Mouse (Mus musculus) brain, adult 10 weeks (tissue): ENCODE measurements around the gene Gimap8. TPM values are rescaled to one million over a fixed set of nuclear protein-coding genes. Genes with fewer than 3 reads are reported as not detected.

Experiments
- polyA plus RNA-seq: library from polyadenylated mRNA; stranded (reverse); fragments of 350-450 nt; fragmentation: Illumina TruSeq; extraction: RNeasy Lipid Tissue Mini Kit (QIAGEN cat#74804); gene quantifications from one replicate; pipeline ENCODE4 v1.2.3, GENCODE M21; 2015; ENCODE audit warnings: low read depth, low replicate concordance

Gene Gimap8
- 1.4 TPM for polyA plus RNA-seq

DNA sequence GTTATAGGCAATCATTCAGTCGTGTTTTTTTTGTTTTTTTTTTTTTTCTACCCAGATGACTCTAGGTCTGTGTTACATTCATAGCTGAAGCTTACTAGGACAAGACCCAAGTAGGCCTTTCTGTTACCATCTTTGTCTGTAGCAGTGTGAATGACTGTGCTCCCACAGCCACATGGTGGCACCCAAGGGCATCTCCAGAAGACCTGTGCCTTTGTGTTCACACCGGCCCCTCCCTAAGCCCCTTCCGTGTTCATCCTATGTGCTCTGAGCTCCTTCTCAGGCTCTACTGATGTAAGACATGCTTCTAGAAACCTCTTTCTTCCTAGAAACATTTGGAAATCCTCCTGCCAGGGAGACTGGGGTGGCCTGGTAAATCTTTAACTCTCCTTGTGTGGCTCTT lies at the start of gene Gimap8:
Gene Gimap8 (plus strand): TSS at position 240 of the 400 bp plus-strand sequence.

DNA sequence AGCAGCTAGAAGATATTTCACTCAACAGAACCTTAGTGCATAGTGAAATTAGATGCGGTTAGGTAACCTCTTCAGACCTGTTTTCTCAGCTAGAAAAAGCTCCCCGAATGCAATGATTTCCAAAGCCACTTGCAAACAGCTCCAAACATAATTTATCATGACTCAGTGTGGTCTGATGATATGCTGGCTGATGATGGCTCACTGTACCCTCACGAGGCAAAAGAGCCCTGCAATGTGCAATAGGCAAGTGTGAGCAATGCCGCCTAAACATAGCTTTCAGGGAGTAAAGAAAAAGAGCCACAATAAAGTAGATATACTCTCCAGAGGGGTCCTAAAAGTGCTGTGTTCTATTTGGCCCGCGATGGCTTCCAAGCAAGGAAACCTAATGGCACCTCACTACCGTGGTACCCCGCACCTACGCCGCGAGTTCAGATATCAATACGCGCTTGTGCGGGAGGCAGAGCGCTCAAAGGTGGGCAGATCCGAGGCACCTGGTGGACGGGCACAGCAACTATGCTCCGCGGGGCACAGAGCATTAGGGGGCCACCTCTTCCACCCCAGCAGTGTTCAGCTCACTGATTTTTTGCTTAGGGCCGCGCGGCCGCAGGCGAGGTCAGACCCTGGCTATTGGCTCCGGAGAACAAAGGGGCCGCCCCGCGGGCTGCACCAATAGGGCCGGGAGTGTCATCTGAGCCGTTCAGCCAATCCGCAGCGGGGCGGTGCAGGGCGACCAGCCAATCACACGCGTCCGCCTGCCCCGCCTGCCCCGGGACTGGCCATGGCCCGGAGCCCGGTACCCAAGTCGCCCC lies 45.6 kb upstream of the Gimap8 start, which contains the start of gene Zfp775:
Gene Zfp775 (plus strand): TSS at position 793 of the 809 bp plus-strand sequence.

DNA sequence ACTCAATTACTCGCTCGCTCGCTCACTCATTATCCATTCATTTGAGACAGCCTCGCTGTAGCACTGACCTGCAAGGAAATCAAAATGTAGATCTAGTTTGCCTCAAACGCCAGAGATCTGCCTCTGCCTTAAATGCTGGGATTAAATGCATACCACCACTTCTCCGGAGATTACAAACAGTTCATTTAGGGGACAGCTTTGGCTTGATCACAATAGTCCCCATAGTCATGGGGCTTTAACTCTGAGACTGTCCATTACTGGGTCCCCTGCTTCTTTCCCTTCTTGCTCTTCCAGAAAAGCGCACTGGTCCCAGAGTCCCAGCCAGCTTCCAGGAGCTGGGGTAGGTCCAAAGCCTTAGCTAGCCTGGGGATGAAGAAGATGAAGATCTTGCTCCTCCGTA lies 20.6 kb upstream of the Gimap8 start, which contains the start of gene AI854703:
Gene AI854703 (plus strand): TSS at position 301 of the 400 bp plus-strand sequence.

DNA sequence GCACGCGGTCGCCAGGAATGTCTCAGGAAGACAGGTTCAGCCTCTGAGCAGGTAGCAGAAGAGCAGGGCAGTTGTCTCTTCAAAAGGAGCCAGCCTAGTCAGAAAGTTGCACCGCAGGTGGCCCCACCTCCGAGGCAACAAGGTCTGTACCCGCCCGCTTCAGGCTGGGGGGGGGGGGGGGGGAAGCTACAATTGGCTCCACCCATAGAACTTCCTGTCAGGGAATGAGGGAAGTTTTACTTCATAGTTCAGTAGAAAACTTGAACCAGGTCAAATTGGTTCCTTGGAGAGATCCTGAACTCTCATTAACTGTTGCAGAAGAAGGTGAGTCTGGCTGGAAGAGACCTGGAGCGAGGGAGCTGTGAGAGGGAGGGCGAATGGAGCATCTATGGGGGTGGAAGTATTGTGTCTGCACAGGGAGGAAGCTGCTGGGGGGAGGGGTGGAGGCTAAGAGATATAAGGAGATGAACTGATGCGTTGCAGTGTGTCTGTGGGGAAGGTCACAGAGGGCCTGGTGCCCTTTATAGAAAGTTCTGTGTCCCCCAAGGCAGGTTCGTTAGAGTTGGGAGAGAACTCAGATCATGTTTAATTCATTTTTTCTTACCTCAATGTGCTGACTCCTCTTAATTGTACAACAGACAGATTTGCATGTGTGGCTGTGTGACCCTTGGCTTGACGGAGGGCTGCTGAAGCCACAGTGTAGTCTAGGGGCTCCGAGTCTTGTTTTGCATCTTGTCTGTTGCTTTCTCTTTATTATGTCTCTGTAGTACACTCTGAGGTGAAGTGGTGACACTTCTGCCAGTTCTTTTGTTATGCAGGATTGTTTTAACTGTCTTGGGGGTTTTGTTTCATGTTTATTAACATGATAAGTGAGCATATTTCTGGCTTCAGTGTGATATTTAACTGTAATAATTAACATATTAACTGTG lies 29.2 kb downstream of the Gimap8 start, which contains the start of gene Gimap9:
Gene Gimap9 (plus strand): TSS at position 199 of the 929 bp plus-strand sequence.

DNA sequence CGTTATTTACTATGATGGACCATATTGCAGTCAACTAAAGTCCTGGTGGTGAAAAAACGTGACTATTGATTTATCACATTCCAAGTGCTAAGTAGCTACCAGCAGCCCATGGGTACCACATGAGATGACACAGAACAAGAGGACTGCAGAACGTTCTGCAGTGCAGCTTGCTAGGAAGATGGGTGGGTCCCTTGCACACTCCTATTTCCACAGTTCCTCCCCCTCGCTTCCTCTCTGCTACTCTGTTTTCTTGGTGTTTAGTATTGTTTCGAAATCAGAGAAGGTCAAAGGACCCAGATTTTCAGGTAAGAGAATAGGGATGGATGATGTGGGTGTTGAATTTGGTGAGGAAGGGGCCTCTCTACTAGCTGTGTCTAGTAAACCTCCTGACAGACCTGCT lies 37.3 kb downstream of the Gimap8 start, which contains the start of gene Gimap4:
Gene Gimap4 (plus strand): TSS at position 231 of the 400 bp plus-strand sequence.

Other genes starting within 250 kb of the Gimap8 start
- gene Zfp467, start 201.4 kb upstream of the Gimap8 start, polyA plus RNA-seq, result 26.2 TPM
- 2.0 TPM for gene Sspo, start 199.0 kb upstream of the Gimap8 start, polyA plus RNA-seq
- 496 TPM for gene Atp6v0e2, start 109.6 kb upstream of the Gimap8 start, polyA plus RNA-seq
- 29.1 TPM for gene Lrrc61, start 92.4 kb upstream of the Gimap8 start, polyA plus RNA-seq
- 35.5 TPM for gene Rarres2, start 74.4 kb upstream of the Gimap8 start, polyA plus RNA-seq
- not detected for gene Gm45021, start 57.6 kb upstream of the Gimap8 start, polyA plus RNA-seq
- 33.0 TPM for gene Repin1, start 53.4 kb upstream of the Gimap8 start, polyA plus RNA-seq
- not detected for gene Gm44965, start 53.3 kb upstream of the Gimap8 start, polyA plus RNA-seq
- 5.2 TPM for gene Zfp775, start 45.2 kb upstream of the Gimap8 start, polyA plus RNA-seq
- gene AI854703, start 20.5 kb upstream of the Gimap8 start, polyA plus RNA-seq, result 20.7 TPM
- gene Gimap9, start 28.9 kb downstream of the Gimap8 start, polyA plus RNA-seq, result 1.00 TPM
- 0.89 TPM for gene Gimap4, start 37.3 kb downstream of the Gimap8 start, polyA plus RNA-seq
- 6.6 TPM for gene Gimap6, start 61.0 kb downstream of the Gimap8 start, polyA plus RNA-seq
- gene Gm28053, start 71.4 kb downstream of the Gimap8 start, polyA plus RNA-seq, result not detected
- not detected for gene Gimap7, start 71.4 kb downstream of the Gimap8 start, polyA plus RNA-seq
- 1.9 TPM for gene Gimap1, start 91.8 kb downstream of the Gimap8 start, polyA plus RNA-seq
- gene Gimap5, start 99.0 kb downstream of the Gimap8 start, polyA plus RNA-seq, result 0.22 TPM
- 0.30 TPM for gene Gimap3, start 123.6 kb downstream of the Gimap8 start, polyA plus RNA-seq
- gene Tmem176a, start 193.7 kb downstream of the Gimap8 start, polyA plus RNA-seq, result 36.8 TPM
- 55.4 TPM for gene Tmem176b, start 194.3 kb downstream of the Gimap8 start, polyA plus RNA-seq
- not detected for gene Aoc1, start 225.7 kb downstream of the Gimap8 start, polyA plus RNA-seq